Mouse (Mus musculus): Measurements from ENCODE around the gene Gm10272.

DNA sequence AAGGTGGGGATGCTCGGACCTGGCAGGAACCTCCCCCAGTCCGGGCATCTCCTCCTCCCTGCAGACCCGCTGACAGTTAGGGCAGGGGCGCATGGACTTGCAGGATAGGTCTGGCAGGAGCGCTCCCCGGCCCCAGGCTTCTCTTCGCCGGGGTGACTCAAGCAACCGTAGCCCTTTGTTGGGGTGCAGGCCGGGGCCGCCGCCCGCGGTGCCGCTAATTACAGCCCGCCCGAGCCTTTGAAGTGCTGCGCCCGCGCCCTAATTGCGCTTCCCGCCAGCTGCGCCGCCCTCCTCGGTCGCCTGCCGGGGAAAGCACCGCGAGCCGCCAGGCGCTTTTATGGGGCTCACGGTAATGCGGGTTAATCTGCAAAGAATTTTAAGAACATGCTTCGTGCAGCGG lies 28.9 kb upstream of the Gm10272 start:
- TF ChIP-seq CTCF (IDR thresholded peaks at IDR 0.05; ENCODE audit: low read depth) = no peak
- no peak for TF ChIP-seq EP300 (IDR thresholded peaks at IDR 0.05; ENCODE audit: low read depth)
